Mouse (Mus musculus) lung, embryonic 14.5 days (tissue): ENCODE measurements around the gene Gramd1a. TPM values are rescaled to one million over a fixed set of nuclear protein-coding genes. Genes with fewer than 3 reads are reported as not detected.

ENCODE experiments used
- ATAC-seq: fragments of 200-750 bp; cut with Nextera tagmentation; 2 replicates; pipeline ENCODE4 v1.8.0; 2017; ENCODE audit warnings: mild to moderate bottlenecking, moderate TSS enrichment, moderate library complexity; ENCODE audit not compliant: insufficient read depth
- DNase-seq: peaks from one replicate; pipeline ENCODE4 v3.0.0-alpha.2; 2015
- H3K27ac ChIP-seq: fragments of 300-500 bp; sonication (generic); 2 replicates; pipeline ENCODE4 v1.5.1; 2014; ENCODE audit warnings: low read depth, mild to moderate bottlenecking, moderate library complexity
- H3K27me3 ChIP-seq: fragments of 300-500 bp; sonication (generic); 2 replicates; pipeline ENCODE4 v1.6.1; 2014; ENCODE audit warnings: low read length, control low read depth; ENCODE audit not compliant: insufficient read depth
- H3K36me3 ChIP-seq: fragments of 300-500 bp; sonication (generic); 2 replicates; pipeline ENCODE4 v1.6.1; 2014; ENCODE audit warnings: control low read depth; ENCODE audit not compliant: insufficient read depth
- H3K4me1 ChIP-seq: fragments of 300-500 bp; sonication (generic); 2 replicates; pipeline ENCODE4 v1.6.1; 2014; ENCODE audit warnings: antibody characterized with exemption, control low read depth; ENCODE audit not compliant: insufficient read depth
- H3K4me2 ChIP-seq: fragments of 300-500 bp; sonication (generic); 2 replicates; pipeline ENCODE4 v1.6.1; 2014; ENCODE audit warnings: mild to moderate bottlenecking
- H3K4me3 ChIP-seq: fragments of 300-500 bp; sonication (generic); 2 replicates; pipeline ENCODE4 v1.5.1; 2014; ENCODE audit warnings: low read depth, low read length
- H3K9ac ChIP-seq: fragments of 300-500 bp; sonication (generic); 2 replicates; pipeline ENCODE4 v1.6.1; 2014
- H3K9me3 ChIP-seq: fragments of 300-500 bp; sonication (generic); 2 replicates; pipeline ENCODE4 v1.6.1; 2016; ENCODE audit warnings: low read depth, low read length, control low read depth
- CTCF ChIP-seq: IDR thresholded peaks from 2 replicates; pipeline ENCODE4 v1.5.1; 2016; ENCODE audit warnings: antibody characterized with exemption, low read depth
- WGBS: fragments of 180-500 bp; shearing (Covaris S2); extraction: QIAGEN DNeasy Blood & Tissue Kit; methylation state at CpG from one replicate; pipeline ENCODE4 v1.1.7; 2014; 5-methylcytosine and 5-hydroxymethylcytosine counted together
- polyA plus RNA-seq: library from polyadenylated mRNA; unstranded; fragments of >200 nt; fragmentation: Nextera tagmentation; extraction: Ambion mirVana; gene quantifications from 2 replicates; pipeline ENCODE4 v1.2.1, GENCODE M21; 2014

Gene Gramd1a
- 56.7 and 67.2 TPM in 2 replicates for polyA plus RNA-seq

DNA sequence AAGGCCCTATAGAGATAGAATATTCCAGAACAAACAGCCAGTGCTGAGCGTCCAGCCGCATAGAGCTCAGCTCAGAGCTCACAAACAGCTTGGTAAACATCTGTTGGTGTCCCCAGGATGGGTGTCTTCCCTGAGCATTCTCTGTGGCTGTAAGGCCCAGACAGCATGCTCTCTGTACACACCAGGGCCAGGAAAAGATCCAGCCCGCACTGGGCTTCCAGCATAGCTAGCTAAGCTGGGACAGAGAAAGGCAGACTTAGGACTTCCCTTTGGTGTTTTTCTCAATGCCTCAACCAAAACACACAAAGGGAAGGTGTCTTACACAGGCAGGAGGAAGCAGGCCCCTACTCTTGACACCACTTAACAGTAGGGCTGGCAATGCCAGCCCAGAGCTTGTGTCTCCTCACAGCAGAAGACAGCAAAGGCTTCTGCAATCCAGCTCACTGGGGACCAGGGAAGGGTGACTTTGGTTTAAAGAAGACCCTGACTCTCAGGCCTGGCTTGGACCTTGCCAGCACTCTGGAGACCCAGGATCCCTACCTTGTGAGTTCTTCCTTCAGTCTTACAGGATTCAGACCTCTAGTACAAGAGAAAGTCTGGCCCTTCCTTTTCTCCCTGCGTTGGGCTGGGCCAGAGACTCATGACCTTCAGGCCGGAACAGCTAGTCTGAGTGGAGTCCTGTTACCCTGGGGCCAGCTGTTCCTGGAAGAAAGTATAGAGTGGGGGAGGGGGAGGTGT is at the start of gene Gramd1a:
TSS of gene Gramd1a (minus strand) at position 601 of the 738 bp plus-strand sequence.
- 58% methylated on average over 5 of the region's 5 CpGs for WGBS
- Histone ChIP-seq H3K4me1 (peaks cover 9% of the 10 kb centered on the region; the same call in 1 of the 2 replicates), H3K9ac (no peak within 1 kb of the TSS), H3K27ac (peak within 1 kb of the TSS; percentile 42; the same call in 1 of the 2 replicates), H3K9me3 (no peaks in the 10 kb centered on the region), H3K27me3 (no peaks in the 10 kb centered on the region), H3K36me3 (no peaks in the 10 kb centered on the region), H3K4me3 (no peak within 1 kb of the TSS), H3K4me2 (peak within 1 kb of the TSS; percentile 28; the same call in 1 of the 2 replicates)
- TF ChIP-seq CTCF: no peak
- ATAC-seq (no peak), DNase-seq (peak; percentile 33)

DNA sequence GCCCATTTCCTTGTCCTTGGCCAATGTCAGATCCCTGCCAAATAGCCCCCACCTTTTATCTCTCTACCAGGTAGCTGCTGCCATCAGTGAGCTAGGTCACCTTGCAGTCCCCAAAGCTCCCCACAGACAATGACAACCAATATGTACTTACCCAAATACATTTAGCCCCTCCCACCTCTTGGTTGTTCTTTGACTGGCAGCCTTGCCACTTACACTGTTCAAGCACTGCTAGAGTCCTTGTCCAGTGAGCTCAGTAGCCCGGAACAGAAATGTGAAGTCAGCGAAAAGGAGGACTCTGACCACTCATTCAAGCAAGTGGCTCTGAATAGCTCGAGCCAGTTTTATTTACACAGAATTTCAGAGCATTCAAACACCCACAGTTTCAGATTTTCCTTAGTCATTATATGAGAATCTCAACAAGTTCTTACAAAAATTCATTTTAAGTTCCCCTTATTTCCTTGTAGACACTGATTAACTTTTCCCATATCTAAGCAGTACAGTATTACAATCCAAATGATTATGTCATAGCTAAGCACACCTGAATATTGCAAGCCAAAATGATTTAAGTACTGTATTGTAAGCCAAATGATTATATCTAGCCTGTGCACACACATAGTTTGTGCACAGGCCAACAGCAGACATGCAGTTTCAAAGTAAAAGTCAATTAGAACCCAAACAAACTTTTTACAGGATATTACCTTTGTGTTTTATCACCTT is 40.1 kb upstream of the Gramd1a start:
- H3K4me2 ChIP-seq: no peak overlapping the region
- no peak for TF ChIP-seq CTCF
- H3K27me3 ChIP-seq: no peaks in the 10 kb centered on the region
- DNase-seq (peak; percentile 16), ATAC-seq (no peak; the same call in 1 of the 2 replicates)
- H3K9ac ChIP-seq: no peak overlapping the region
- WGBS: 57% methylated on average over 3 of the region's 3 CpGs
- no peak overlapping the region for H3K27ac ChIP-seq
- no peak overlapping the region for H3K4me3 ChIP-seq
- H3K9me3 ChIP-seq: no peaks in the 10 kb centered on the region
- no peaks in the 10 kb centered on the region for H3K36me3 ChIP-seq
- no peaks in the 10 kb centered on the region for H3K4me1 ChIP-seq

- DNase-seq (no peak), ATAC-seq (no peak)
- no peak overlapping the region for H3K4me3 ChIP-seq
- H3K9me3 ChIP-seq: no peaks in the 10 kb centered on the region
- no peak for TF ChIP-seq CTCF
- H3K27me3 ChIP-seq: no peaks in the 10 kb centered on the region
- no peak overlapping the region for H3K4me2 ChIP-seq
- no peaks in the 10 kb centered on the region for H3K4me1 ChIP-seq
- H3K36me3 ChIP-seq: no peaks in the 10 kb centered on the region
- WGBS: 68% methylated on average over 4 of the region's 4 CpGs
- no peak overlapping the region for H3K9ac ChIP-seq
- no peak overlapping the region for H3K27ac ChIP-seq
Measured at GRCm38 (mm10) chr7:31184711-31185110, 29.0 kb upstream of the Gramd1a start.

GRCm38 (mm10) chr7:31182863-31183262 is 27.2 kb upstream of the Gramd1a start:
- Histone ChIP-seq H3K9me3 (no peaks in the 10 kb centered on the region), H3K9ac (no peak overlapping the region), H3K27ac (no peak overlapping the region), H3K36me3 (no peaks in the 10 kb centered on the region), H3K27me3 (no peaks in the 10 kb centered on the region), H3K4me1 (no peaks in the 10 kb centered on the region), H3K4me3 (no peak overlapping the region), H3K4me2 (no peak overlapping the region)
- DNase-seq (no peak), ATAC-seq (no peak)
- TF ChIP-seq CTCF: peak; percentile 23; the same call in 1 of the 2 replicates
- 26% methylated on average over 2 of the region's 2 CpGs for WGBS

- 20% methylated on average over 22 of the region's 22 CpGs for WGBS
- no peaks in the 10 kb centered on the region for H3K9me3 ChIP-seq
- DNase-seq: peak; percentile 91
- H3K4me1 ChIP-seq: no peaks in the 10 kb centered on the region
- no peak overlapping the region for H3K4me3 ChIP-seq
- H3K36me3 ChIP-seq: no peaks in the 10 kb centered on the region
- peak; percentile 95 for TF ChIP-seq CTCF
- H3K27ac ChIP-seq: no peak overlapping the region
- H3K9ac ChIP-seq: no peak overlapping the region
- no peaks in the 10 kb centered on the region for H3K27me3 ChIP-seq
- peak overlapping the region; percentile 47 for H3K4me2 ChIP-seq
- peak; percentile 85 for ATAC-seq
Measured at GRCm38 (mm10) chr7:31176886-31177763, 21.4 kb upstream of the Gramd1a start.

DNA sequence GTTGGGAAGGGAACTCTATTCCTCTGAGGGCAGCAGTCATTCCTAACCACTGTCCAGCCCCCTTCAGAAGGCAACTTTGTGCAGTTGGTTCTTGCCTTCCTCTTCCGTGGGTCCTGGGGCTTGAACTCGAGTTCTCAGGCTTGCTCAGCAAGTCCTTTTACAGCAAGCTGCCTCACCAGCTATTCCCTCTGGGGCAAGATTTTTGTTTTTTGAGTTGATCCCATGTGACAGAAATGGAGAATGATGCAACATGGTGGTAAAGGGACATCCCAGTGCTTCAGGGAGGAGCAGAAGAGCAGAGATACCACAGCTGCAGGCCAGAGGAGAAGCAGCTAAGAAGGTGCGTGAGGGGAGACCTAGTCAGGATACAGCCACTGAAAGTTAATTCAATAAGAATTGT is 19.4 kb upstream of the Gramd1a start:
- Histone ChIP-seq H3K9ac (no peak overlapping the region), H3K4me1 (no peaks in the 10 kb centered on the region), H3K4me3 (no peak overlapping the region), H3K27ac (no peak overlapping the region), H3K9me3 (no peaks in the 10 kb centered on the region), H3K36me3 (no peaks in the 10 kb centered on the region), H3K4me2 (no peak overlapping the region), H3K27me3 (no peaks in the 10 kb centered on the region)
- TF ChIP-seq CTCF: no peak
- DNase-seq: no peak
- WGBS: 85% methylated on average over 3 of the region's 3 CpGs
- no peak for ATAC-seq
